Mouse (Mus musculus): Measurements from ENCODE around the gene Rgs17. TPM values are rescaled to one million over a fixed set of nuclear protein-coding genes. Genes with fewer than 3 reads are reported as not detected.

The Rgs17 gene
- polyA plus RNA-seq, 1 experiment from 2014 or later, result 0.66 TPM

Other genes starting within 250 kb of the Rgs17 start
- 94.5 and 110 TPM in 2 replicates for gene Fbxo5, start 116.8 kb downstream of the Rgs17 start, polyA plus RNA-seq (2014; fragmentation: Nextera tagmentation; extraction: Ambion mirVana)
- 13.4 and 15.7 TPM in 2 replicates for gene Mtrf1l, start 98.5 kb downstream of the Rgs17 start, polyA plus RNA-seq (2014; fragmentation: Nextera tagmentation; extraction: Ambion mirVana)

Data from embryonic facial prominence, embryonic 11.5 days (tissue).